Mouse (Mus musculus): ENCODE measurements around the gene Mxra8.

The Mxra8 gene

GRCm38 (mm10) chr4:155839483-155839910 lies at the start of gene Mxra8:
Gene Mxra8 (plus strand): TSS chr4:155839680.
- DNase-seq (ENCODE audit: low spot score in 2 of 2) = no peak

- DNase-seq (ENCODE audit: low spot score in 2 of 2) = no peak
Observed at GRCm38 (mm10) chr4:155790021-155790489, 49.4 kb upstream of the Mxra8 start, which contains the start of gene Ankrd65. Gene Ankrd65 (plus strand): TSS chr4:155790439.

DNA sequence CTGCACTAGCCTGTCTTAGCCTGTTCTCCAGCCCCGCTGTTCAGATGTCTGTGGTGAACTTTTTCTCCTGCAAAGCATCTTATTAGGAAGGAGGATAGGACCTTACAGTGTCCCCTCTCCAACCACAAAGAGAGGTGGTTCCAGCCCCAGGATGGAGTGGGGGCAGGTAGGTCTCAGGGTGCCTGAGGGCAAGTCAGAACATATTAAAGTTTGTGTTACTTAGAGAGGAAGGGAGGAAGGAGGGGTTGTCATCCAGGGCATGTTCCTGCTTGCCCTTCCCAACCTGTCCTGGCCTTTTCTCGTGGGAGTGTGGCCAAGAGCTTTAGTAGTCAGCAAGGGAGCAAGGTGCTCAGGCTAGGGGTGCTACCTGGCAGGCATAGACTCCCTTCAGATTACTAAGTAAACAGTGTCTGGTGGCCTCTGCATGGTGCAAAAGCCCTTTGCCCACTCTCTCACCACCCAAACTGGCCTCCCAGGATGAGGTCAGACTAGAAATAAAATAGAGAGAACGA lies 48.8 kb upstream of the Mxra8 start:
- DNase-seq (ENCODE audit: low spot score in 2 of 2) = no peak

DNA sequence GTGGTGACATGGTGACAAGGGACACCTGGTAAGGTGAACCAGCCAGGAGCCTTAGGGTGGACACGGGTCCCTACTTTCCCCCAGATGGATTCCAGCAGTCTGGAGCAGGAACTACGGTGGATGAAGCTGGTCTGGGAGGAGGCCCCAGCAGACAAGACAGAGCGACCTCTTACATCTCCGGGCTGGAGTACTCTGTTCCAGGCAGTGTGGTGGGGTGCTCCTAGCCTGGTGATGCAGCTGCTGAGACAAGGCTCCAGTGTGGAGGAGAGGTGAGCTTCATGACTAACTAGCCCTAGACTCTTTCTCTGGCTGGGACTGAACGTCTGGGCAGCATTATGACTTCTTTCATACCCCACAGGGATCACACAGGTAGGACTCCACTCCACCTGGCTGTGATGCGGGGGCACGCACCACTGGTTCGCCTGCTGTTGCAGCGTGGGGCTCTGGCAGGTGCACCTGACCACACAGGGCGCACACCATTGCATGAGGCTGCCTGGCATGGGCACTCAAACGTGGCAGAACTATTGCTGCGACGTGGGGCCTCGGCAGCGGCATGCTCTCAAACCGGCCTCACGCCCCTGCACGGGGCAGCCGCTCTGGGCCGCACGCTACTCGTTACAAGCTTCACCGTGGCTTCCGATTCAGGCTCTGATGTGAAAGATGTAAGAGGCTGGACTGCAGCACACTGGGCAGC lies 48.1 kb upstream of the Mxra8 start:
- no peak for DNase-seq (ENCODE audit: low spot score in 2 of 2)

DNA sequence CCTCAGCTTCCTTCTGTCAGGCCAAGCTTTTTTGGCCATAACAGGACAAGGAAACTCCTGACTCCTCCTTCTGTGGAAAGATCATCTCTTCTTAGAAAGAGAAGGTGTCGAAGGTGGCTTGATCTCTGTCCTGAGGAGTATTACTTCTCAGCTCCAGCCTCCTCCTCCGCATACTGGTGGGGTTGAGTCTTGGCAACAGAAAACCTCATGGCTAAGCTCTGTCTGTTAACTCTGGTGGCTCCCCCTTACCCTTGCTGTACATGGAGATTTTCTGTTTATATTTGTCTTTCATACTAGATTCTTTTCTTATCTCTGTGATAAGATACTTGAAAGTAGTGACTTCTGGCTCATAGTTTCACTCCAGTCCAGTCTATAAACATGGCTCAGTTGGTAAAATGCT lies 45.8 kb upstream of the Mxra8 start:
- DNase-seq (ENCODE audit: low spot score in 2 of 2) = no peak

GRCm38 (mm10) chr4:155802075-155802474 lies 37.4 kb upstream of the Mxra8 start:
- no peak for DNase-seq (ENCODE audit: low spot score in 2 of 2)

GRCm38 (mm10) chr4:155802741-155803339 lies 36.6 kb upstream of the Mxra8 start, which contains the start of gene Mrpl20:
Gene Mrpl20 (plus strand): TSS chr4:155802878.
- no peak for DNase-seq (ENCODE audit: low spot score in 2 of 2)

GRCm38 (mm10) chr4:155803340-155804041 lies 36.0 kb upstream of the Mxra8 start:
- peak; percentile 94 to 96 for DNase-seq (ENCODE audit: low spot score in 2 of 2)

DNA sequence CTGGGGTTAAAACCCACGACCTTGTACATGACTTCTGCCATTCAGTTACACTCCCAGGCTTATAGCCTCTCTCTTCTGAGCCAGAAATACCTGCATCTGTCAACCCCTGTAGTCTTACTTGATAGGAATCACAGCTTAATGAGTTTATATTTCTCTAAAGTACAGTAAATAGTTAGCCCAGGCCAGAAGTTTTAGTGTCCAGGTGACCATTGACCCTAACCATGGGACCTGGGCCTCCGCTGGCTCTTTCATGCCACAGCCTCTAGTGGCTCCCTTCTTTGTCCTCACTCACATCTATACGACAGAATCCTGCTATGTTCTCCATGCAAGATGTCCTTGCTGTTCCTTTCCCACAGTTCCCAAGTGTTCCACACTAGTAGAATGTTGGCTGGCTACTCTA lies 31.6 kb upstream of the Mxra8 start:
- no peak for DNase-seq (ENCODE audit: low spot score in 2 of 2)

- DNase-seq (ENCODE audit: low spot score in 2 of 2) = peak; percentile 82 to 90
Observed at GRCm38 (mm10) chr4:155811929-155812664, 27.4 kb upstream of the Mxra8 start, which contains the start of gene Ccnl2. Gene Ccnl2 (plus strand): TSS chr4:155812489.

GRCm38 (mm10) chr4:155812665-155813181 lies 26.8 kb upstream of the Mxra8 start:
- DNase-seq (ENCODE audit: low spot score in 2 of 2) = no peak

DNA sequence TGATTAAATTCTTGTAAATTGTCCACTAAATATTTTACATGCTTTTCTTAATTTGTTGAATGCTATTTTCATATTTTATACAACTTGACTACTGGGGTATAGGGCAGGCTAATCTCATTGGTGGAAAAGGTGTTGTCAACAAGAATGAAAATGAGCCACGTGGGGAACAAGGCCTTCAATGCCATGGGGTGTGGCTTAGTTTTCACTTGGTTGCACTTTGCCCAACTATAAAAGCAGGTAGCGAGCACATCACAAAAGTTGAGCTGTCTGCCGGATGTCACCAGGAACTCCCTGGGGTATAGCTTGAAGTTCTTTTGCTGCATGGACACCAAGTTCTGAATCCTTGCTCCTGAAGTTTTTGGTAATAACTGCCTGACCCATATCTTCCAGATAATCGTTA lies 21.9 kb upstream of the Mxra8 start:
- DNase-seq (ENCODE audit: low spot score in 2 of 2) = no peak

- no peak for DNase-seq (ENCODE audit: low spot score in 2 of 2)
Observed at GRCm38 (mm10) chr4:155821025-155821424, 18.5 kb upstream of the Mxra8 start.

DNA sequence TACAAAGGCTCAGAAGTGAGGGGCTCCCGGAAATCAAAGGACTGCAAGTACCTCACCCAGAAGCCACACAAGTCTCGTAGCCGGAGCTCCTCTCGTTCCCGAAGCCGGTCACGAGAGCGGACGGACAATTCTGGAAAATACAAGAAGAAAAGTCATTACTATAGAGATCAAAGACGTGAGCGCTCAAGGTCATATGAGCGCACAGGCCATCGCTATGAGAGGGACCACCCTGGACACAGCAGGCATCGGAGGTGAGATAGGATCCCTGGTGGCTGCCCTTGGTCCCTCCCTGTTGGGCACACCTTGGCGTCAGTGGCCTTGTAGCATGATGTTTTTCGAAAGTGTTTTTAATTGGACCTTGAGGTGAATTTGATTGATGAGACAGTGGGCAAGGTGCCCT lies 16.0 kb upstream of the Mxra8 start:
- no peak for DNase-seq (ENCODE audit: low spot score in 2 of 2)

GRCm38 (mm10) chr4:155829866-155830265 lies 9.6 kb upstream of the Mxra8 start:
- DNase-seq (ENCODE audit: low spot score in 2 of 2) = no peak

- DNase-seq (ENCODE audit: low spot score in 2 of 2) = no peak
Observed at GRCm38 (mm10) chr4:155830596-155830995, 8.9 kb upstream of the Mxra8 start.

DNA sequence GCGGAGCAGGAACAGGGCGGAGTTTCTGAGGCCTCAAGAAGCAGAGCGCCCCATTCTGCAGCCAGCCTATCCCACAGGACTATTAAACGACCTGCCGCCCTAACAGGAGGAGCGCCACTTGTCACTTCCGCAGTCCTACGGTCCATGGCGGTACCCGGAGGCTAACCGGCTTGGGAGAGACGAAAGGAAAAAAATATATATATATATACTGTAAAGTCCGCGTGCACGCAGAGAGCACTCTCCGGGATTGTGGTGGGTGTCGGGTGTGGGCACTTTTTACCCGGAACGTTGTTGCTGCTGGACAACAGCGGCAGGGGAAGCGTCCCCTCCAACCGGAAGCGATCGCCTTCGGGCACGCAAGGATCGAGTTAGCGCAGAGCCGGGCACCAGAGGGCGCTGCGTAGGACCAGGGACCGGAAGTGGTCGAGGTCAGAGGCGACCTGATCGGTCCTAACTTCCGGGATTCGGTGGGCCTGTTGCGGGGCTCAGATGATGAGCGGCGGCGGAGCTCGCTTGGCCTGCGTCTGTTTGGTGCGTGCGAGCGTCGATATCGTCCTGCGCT lies 8.2 kb upstream of the Mxra8 start, which contains the start of gene Aurkaip1:
Gene Aurkaip1 (plus strand): TSS at position 68 of the 562 bp plus-strand sequence.
- DNase-seq (ENCODE audit: low spot score in 2 of 2) = peak; percentile 94 to 97

DNA sequence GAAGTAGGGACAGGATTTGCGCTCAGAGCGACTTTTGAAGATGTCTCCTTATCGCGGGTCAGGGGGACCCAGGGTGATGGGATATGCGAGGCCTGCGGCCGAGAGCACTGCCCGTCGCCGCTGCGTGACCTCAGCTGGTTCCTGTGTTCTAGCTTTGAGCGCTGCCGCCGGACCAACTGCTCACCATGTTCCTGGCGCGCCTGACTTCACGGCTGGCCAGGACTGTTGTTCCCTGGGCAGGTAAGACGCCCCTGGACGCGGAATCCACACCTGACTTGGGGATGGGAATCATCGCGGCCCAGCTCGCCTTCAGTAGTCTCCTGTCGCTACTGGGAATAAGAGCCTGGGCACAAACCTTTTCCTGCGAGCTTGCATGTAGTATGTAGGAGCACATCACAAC lies 7.6 kb upstream of the Mxra8 start:
- no peak for DNase-seq (ENCODE audit: low spot score in 2 of 2)

DNA sequence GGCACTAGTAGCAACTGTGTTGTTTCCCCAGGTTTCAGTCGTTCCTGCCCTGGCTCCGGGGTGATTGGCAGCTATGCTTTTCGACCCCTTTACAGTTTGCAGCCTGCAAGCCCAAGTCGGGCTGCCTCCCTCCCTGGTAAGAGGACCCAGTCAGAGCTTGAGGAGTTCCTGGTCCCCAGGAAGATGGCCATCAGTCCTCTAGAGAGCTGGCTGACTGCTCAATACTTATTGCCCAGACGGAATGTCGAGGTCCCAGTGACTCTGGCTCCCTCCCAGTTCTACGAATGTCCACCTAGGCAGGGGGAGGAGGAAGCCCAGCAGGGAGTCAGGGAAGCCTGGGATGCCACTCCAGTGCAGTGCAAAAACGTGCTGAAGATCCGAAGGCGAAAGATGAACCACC lies 7.2 kb upstream of the Mxra8 start:
- DNase-seq (ENCODE audit: low spot score in 2 of 2) = no peak

GRCm38 (mm10) chr4:155833234-155833633 lies 6.2 kb upstream of the Mxra8 start:
- DNase-seq (ENCODE audit: low spot score in 2 of 2) = no peak

- DNase-seq (ENCODE audit: low spot score in 2 of 2) = peak in 1 of 2 experiments; percentile 60
Observed at GRCm38 (mm10) chr4:155833836-155834235, 5.6 kb upstream of the Mxra8 start.
